8 mouse cellular contexts compared by ENCODE assay signal in genomic region chr9:106464751-106465541, GRCm38 (mm10). TPM values are rescaled to one million over a fixed set of nuclear protein-coding genes. Genes with fewer than 3 reads are reported as not detected.
DNase-seq lines count a peak whose midpoint lies in the region; ATAC-seq and TF ChIP-seq lines count a peak whose summit lies in the region.

No protein-coding gene starts in this region.

- H3K4me1 ChIP-seq in intestine, embryonic 16.5 days (ENCODE audit: control insufficient read depth, insufficient read depth, low read length): peaks cover 15% of the 10 kb centered on the region
- H3K4me1 ChIP-seq in limb, embryonic 15.5 days: peaks cover 26% of the 10 kb centered on the region

- no peak overlapping the region for H3ac ChIP-seq in myocyte (ENCODE audit: control insufficient read depth, insufficient read length)

- H3K36me3 ChIP-seq in intestine, embryonic 16.5 days (ENCODE audit: control insufficient read depth, insufficient read depth, low read length): no peaks in the 10 kb centered on the region
- peaks cover 33% of the 10 kb centered on the region for H3K36me3 ChIP-seq in limb, embryonic 15.5 days
- H3K36me3 ChIP-seq in myocyte (ENCODE audit: control insufficient read depth, insufficient read depth): peaks cover 5% of the 10 kb centered on the region

- peaks cover 21% of the 10 kb centered on the region for H3K27me3 ChIP-seq in intestine, embryonic 16.5 days (replicated peaks; ENCODE audit: control insufficient read depth, insufficient read depth, low read length)
- 0 out of 2 replicates have a peak, but pooled peaks cover 5% of the 10 kb centered on the region for H3K27me3 ChIP-seq in limb, embryonic 15.5 days
- H3K27me3 ChIP-seq in myocyte (ENCODE audit: control insufficient read depth, insufficient read depth, insufficient read length): no peaks in the 10 kb centered on the region

- no peaks in the 10 kb centered on the region for H3K9me3 ChIP-seq in intestine, embryonic 16.5 days (ENCODE audit: control insufficient read depth, low read length)
- H3K9me3 ChIP-seq in limb, embryonic 15.5 days: no peaks in the 10 kb centered on the region

- peaks cover 4% of the 10 kb centered on the region for H3K79me2 ChIP-seq in myocyte (ENCODE audit: control insufficient read depth, insufficient read depth)

- H3K27ac ChIP-seq in intestine, embryonic 16.5 days (ENCODE audit: low read length): no peak overlapping the region; the same call in 1 of the 2 replicates
- H3K27ac ChIP-seq in limb, embryonic 15.5 days: peak overlapping the region; percentile 50

- H3K4me3 ChIP-seq in intestine, embryonic 16.5 days (ENCODE audit: low read length): peak overlapping the region; percentile 67
- peak overlapping the region; percentile 59 for H3K4me3 ChIP-seq in limb, embryonic 15.5 days
- H3K4me3 ChIP-seq in myocyte: no peak overlapping the region

- ATAC-seq in intestine, embryonic 16.5 days: peak; percentile 65
- peak; percentile 50; the same call in 1 of the 2 replicates for ATAC-seq in limb, embryonic 15.5 days (ENCODE audit: insufficient number of reproducible peaks, low FRiP score, low TSS enrichment, low read depth)

- DNase-seq in ovary, postnatal 14 days (ENCODE audit: low spot score): peak; percentile 38
- no peak for DNase-seq in ovary, postnatal 10 days (ENCODE audit: low spot score)
- peak; percentile 94 for DNase-seq in cerebellum, adult 9-11 months
- peak; percentile 75 for DNase-seq in gastrocnemius, postnatal 10 days
- DNase-seq in spleen, adult 12 weeks (ENCODE audit: low spot score): no peak

- peak overlapping the region; percentile 98 for H3K4me2 ChIP-seq in intestine, embryonic 16.5 days (ENCODE audit: low read depth, low read length)
- H3K4me2 ChIP-seq in limb, embryonic 15.5 days: peak overlapping the region; percentile 98
- no peak overlapping the region for H3K4me2 ChIP-seq in myocyte (ENCODE audit: low read depth)

- peak overlapping the region; percentile 72 for H3K9ac ChIP-seq in intestine, embryonic 16.5 days (ENCODE audit: low read depth, low read length)
- peak overlapping the region; percentile 65 for H3K9ac ChIP-seq in limb, embryonic 15.5 days

- TF ChIP-seq POLR2A in myocyte (IDR thresholded peaks at IDR 0.05; ENCODE audit: insufficient read length, low read depth): peak; percentile 47

- WGBS in intestine, embryonic 16.5 days: 2% methylated on average over 97 of the region's 99 CpGs
- 1% methylated on average over 98 of the region's 99 CpGs for WGBS in limb, embryonic 15.5 days

TF ChIP-seq in myocyte, 11 proteins besides CTCF, POLR2A, EP300 and RAD21:
- TF ChIP-seq REST (IDR thresholded peaks at IDR 0.05; ENCODE audit: insufficient read depth, insufficient read length) (no peak), POLR2AphosphoS2 (IDR thresholded peaks at IDR 0.05; ENCODE audit: insufficient read length, low read depth) (peak; percentile 63)

RNA-seq across cellular contexts. Expression of gene Gpr62, which starts 0.8 kb away (rescaled TPM):
- total RNA-seq in gastrocnemius, postnatal 10 days (2021): under 1 TPM; 0.19 to 0.52 TPM
- polyA plus RNA-seq in intestine, embryonic 16.5 days (2015; fragmentation: Nextera tagmentation; extraction: Ambion mirVana): 0.11 TPM in 2 replicates
- polyA plus RNA-seq in limb, embryonic 15.5 days (2015; fragmentation: Nextera tagmentation; extraction: Ambion mirVana): 0.37 and 0.55 TPM in 2 replicates
- 0.46 TPM for polyA plus RNA-seq in myocyte (2012; fragmentation: generic; extraction: Trizol)

RNA-seq across cellular contexts. Expression of gene Rrp9, which starts 10.8 kb away (rescaled TPM):
- 10 to 100 TPM; 17.7 to 19.4 TPM for total RNA-seq in gastrocnemius, postnatal 10 days (2021)
- polyA plus RNA-seq in intestine, embryonic 16.5 days (2015; fragmentation: Nextera tagmentation; extraction: Ambion mirVana): 45.9 and 52.0 TPM in 2 replicates
- polyA plus RNA-seq in limb, embryonic 15.5 days (2015; fragmentation: Nextera tagmentation; extraction: Ambion mirVana): 39.9 and 40.2 TPM in 2 replicates
- polyA plus RNA-seq in myocyte (2012; fragmentation: generic; extraction: Trizol): 69.4 TPM

RNA-seq across cellular contexts. Expression of gene Parp3, which starts 11.8 kb away (rescaled TPM):
- 10 to 100 TPM; 51.6 to 55.7 TPM for total RNA-seq in gastrocnemius, postnatal 10 days (2021)
- 3.0 TPM in 2 replicates for polyA plus RNA-seq in intestine, embryonic 16.5 days (2015; fragmentation: Nextera tagmentation; extraction: Ambion mirVana)
- 6.1 and 8.5 TPM in 2 replicates for polyA plus RNA-seq in limb, embryonic 15.5 days (2015; fragmentation: Nextera tagmentation; extraction: Ambion mirVana)
- polyA plus RNA-seq in myocyte (2012; fragmentation: generic; extraction: Trizol): 66.1 TPM

RNA-seq across cellular contexts. Expression of gene Pcbp4, which starts 11.9 kb away (rescaled TPM):
- total RNA-seq in gastrocnemius, postnatal 10 days (2021): 10 to 100 TPM; 54.2 to 68.2 TPM
- polyA plus RNA-seq in intestine, embryonic 16.5 days (2015; fragmentation: Nextera tagmentation; extraction: Ambion mirVana): 30.5 and 32.6 TPM in 2 replicates
- polyA plus RNA-seq in limb, embryonic 15.5 days (2015; fragmentation: Nextera tagmentation; extraction: Ambion mirVana): 83.2 and 91.4 TPM in 2 replicates
- 274 TPM for polyA plus RNA-seq in myocyte (2012; fragmentation: generic; extraction: Trizol)

RNA-seq across cellular contexts. Expression of gene Abhd14a, which starts 17.5 kb away (rescaled TPM):
- total RNA-seq in gastrocnemius, postnatal 10 days (2021): 10 to 100 TPM; 13.5 to 15.3 TPM
- polyA plus RNA-seq in intestine, embryonic 16.5 days (2015; fragmentation: Nextera tagmentation; extraction: Ambion mirVana): 50.2 and 52.0 TPM in 2 replicates
- 75.0 TPM in 2 replicates for polyA plus RNA-seq in limb, embryonic 15.5 days (2015; fragmentation: Nextera tagmentation; extraction: Ambion mirVana)
- 19.2 TPM for polyA plus RNA-seq in myocyte (2012; fragmentation: generic; extraction: Trizol)

Comparison
In these comparisons a context has a peak if more than half of its experiments do, and no peak if none do; other contexts are left out.
1. DNase-seq: peak in ovary, postnatal 14 days (single experiment), cerebellum, adult 9-11 months (single experiment) and gastrocnemius, postnatal 10 days (single experiment); none in ovary, postnatal 10 days (single experiment) and spleen, adult 12 weeks (single experiment).